Mouse (Mus musculus): ENCODE measurements at regions not wholly inside any gene's neighbourhood (a gene's known extent, or its start where the extent isn't known, plus 50 kb on each side); places are given as distances from the start of the nearest gene placed in this dataset.

GRCm38 (mm10) chr2:179007766-179008165 lies 434.5 kb upstream of the Cdh4 start:
- no peak for DNase-seq (ENCODE audit: low spot score)

- DNase-seq (ENCODE audit: low spot score) = no peak
Measured at GRCm38 (mm10) chr2:179013891-179014593, 428.2 kb upstream of the Cdh4 start.

GRCm38 (mm10) chr2:179022675-179023194 lies 419.5 kb upstream of the Cdh4 start:
- DNase-seq (ENCODE audit: low spot score) = no peak

DNA sequence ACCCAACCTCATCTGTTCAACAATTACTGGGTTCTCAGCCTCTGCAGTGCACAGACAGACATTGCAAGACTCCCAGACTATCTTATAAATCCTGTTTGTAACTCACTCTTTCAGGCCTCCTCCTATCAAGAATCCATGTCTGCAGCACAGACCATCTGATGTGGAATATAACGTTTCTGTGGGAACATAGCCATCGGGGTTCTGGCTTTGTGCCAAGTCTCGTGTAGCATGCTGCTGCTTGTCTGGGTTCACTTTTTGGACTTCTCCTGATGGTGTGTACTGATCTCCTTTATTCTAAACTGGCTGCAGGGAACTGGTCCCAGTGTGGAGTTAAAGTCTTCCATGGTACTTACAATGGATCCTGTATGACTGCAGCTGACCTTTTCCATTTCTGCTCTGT lies 418.0 kb upstream of the Cdh4 start:
- no peak for DNase-seq (ENCODE audit: low spot score)

DNA sequence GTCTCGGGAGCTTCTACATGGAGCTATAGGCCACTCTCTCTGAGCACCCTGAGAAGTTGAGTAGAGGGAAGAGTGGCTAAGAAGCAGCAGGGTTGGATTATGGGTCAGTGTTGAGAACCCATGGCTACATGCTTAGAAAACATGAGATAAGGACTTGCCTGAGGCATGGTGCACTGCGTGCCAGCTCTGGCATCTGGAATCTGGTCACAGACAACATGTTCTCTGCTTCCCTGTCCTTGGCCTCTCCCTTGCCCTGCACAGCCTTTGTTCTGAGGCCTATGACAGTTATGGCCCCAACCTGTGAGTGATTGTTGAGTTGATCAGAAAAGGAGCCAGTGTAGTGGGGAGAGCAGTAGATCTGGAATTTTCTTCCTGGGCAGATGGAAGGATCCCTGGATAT lies 409.1 kb upstream of the Cdh4 start:
- no peak for DNase-seq (ENCODE audit: low spot score)

DNA sequence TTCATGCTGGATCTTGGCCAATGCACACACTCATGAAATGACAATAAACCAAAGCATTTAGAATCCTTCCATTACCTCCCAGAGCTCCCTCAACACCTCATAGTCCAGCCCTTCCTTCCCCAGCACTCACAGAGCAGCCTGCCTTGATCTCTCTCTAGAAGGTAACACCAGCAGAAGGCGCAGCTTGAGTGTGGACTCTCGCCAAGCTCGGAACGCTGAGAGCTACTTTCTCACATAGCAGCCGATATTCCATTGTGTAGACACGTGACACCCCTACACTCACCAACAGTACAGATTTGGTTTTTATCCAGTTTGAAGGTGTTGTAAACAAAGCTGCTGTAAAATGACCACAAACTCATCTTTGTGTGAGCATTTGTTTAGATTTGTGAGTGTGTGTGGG lies 406.8 kb upstream of the Cdh4 start:
- DNase-seq (ENCODE audit: low spot score) = no peak

GRCm38 (mm10) chr2:179039697-179040096 lies 402.5 kb upstream of the Cdh4 start:
- DNase-seq (ENCODE audit: low spot score) = no peak

DNA sequence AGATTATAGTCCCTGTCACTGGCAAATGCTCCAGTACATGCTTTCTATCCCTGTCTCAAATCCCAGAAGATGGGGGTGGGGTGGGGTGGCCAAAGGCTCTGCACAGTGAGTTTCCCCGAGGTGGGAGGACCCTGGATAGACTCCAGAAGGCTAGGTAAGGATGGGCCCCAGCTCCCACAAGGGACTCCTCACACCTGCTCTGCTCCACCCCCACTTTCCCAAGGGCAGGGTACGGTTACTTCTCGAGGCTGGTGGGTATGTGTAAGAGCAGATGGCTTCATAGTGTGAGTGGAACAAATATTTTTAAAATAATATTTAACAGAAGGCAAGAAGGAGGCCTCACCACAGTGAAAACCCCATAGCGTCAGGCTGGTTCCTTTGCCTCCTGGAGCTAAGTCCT lies 398.6 kb upstream of the Cdh4 start:
- no peak for DNase-seq (ENCODE audit: low spot score)

- DNase-seq (ENCODE audit: low spot score) = no peak
Measured at GRCm38 (mm10) chr2:179045361-179045760, 396.9 kb upstream of the Cdh4 start.

GRCm38 (mm10) chr2:179054441-179054840 lies 387.8 kb upstream of the Cdh4 start:
- DNase-seq (ENCODE audit: low spot score) = no peak

DNA sequence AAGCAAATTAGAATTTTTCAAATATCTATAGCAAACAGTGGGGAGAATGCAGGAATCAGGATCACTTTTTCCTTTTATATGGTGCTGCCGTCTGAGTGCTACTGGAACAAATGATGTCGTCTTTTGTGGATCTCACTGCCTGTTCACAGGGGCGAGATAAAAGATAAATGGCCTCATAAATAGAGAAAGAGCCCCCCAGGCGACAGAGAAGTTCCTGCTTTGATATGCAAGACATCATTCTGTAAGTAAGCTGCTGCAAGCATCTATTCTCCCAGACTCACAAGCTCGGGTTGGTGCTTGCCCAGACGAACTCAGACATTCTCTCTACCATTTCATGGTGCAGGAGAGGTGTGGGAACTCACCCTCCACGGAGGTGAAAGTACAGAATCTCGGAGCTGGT lies 377.6 kb upstream of the Cdh4 start:
- DNase-seq (ENCODE audit: low spot score) = no peak

DNA sequence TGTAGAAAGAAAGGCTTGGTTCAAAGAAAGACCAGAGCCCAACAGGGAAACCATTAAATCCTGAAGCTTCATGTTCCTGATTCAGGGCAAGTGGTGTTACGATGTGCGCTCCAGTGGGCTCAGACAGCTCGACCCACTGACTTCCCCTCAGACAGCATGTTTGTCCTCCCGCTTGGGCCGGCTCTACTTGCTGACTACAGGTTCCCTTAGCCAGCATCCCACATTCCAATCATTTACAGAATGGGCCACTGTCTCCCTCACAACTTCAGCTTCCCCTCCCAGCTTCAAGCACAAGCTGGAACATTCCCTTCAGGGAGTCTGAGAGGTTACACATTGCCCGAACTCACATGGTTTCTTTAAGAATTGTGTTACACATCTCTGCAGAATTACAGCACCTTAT lies 372.7 kb upstream of the Cdh4 start:
- DNase-seq (ENCODE audit: low spot score) = no peak

GRCm38 (mm10) chr2:179070346-179070745 lies 371.9 kb upstream of the Cdh4 start:
- DNase-seq (ENCODE audit: low spot score) = peak; percentile 56

DNA sequence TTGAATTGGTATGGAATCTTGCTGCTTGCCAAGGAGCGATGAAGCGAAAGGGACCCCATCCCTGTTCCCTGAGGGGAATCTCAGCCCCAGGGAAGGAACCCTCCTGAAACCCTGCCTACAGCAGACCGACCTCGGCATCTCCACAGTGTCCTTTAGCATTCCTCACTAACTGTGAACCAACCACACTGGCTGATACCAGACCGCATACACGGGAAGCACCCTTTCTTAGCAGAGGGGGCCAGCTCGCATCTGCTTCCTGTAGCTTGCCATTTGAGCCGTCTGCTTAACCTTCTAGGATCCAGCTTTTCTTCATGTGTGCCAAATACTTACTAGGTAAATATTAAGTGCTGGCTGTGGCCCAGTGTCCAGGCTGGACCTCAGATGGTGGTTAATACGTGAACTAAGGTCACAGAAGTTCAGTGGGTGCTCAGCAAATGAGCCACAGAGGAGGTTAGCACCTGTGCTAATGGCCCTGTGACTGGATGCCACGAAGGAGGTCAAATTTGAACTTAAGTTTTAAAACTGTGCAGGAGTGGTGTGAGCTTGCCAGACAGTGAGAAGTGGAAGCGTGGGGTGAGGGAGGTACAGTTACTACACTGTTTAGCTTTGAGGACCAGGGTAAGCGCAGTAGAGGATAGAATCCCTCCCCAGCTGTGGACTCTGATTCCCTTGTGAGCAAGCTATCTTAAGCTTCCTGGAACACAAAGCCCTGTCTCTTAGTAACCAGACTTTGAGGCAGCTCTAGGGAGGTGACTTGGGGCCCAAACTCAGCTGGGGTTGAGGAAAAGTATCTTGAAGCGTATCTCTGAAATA lies 361.6 kb upstream of the Cdh4 start:
- no peak for DNase-seq (ENCODE audit: low spot score)

DNA sequence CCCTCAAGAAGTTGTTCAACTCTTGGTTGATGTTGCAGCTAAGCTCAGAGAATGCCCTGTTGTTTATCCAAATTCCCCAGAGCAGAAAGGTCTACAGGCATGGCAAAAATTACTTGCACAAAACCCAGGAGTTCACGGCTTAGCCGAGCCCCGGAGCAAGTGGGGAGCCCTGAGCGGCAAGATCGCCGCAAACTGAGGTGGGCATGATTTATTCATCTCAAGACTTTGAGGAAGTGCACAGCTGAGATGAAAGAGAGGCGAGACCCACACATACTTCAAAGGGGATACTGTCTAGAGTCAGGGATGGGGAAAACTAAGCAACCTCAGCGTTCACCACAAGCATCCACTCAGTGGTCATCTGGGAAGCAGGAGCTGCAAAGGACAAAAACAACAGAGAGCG lies 355.3 kb upstream of the Cdh4 start:
- no peak for DNase-seq (ENCODE audit: low spot score)

DNA sequence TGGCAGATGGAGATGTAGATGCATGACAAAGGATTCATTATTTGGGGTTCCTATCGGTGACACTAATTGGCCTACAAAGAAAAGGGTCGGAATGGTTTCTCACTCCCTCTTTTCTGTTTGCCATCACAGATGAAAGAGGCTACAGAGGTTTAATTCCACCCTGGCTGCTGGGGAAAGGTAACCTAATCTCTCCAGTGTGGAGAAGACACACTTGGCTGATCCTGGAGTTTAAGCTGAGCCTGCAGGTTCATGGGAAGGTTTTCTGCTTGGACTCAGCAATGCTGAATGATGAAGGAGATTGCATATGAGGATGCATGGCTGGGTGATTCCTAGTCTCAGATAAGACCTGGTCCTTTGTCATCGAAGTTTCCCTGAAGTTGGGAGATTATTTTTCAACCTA lies 350.8 kb upstream of the Cdh4 start:
- DNase-seq (ENCODE audit: low spot score) = no peak

DNA sequence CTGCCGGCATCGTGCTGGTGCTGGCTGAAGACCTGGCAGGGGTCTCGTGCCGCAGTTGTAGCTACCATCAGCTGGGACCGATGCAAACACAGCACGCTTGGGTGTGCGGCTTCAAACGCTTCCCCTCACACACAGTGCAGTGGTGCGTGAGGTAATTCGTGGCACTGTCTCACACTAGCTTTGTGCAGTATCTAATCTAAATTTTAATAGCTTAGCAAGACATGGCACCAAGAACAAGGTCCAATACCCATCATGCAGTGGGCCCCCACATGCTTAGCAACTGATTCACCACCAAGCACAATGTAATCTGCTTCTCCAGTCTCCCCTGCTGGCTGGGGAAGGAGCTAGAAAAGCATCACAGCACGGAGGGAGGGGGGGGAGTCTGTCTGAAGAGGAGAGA lies 348.2 kb upstream of the Cdh4 start:
- no peak for DNase-seq (ENCODE audit: low spot score)

DNA sequence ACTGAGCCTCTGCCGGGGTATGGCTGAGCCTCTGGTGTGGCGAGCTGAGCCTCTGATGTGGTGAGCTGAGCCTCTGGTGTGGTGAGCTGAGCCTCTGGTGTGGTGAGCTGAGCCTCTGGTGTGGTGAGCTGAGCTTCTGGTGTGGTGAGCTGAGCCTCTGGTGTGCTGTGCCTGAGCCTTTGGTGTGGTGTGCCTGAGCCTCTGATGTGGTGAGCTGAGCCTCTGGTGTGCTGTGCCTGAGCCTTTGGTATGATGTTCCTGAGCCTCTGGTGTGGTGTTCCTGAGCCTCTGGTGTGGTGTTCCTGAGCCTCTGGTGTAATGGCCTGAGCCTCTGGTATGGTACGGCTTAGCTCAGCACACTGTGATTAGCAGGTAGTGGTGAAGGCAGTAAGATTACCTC lies 346.2 kb upstream of the Cdh4 start:
- no peak for DNase-seq (ENCODE audit: low spot score)

DNA sequence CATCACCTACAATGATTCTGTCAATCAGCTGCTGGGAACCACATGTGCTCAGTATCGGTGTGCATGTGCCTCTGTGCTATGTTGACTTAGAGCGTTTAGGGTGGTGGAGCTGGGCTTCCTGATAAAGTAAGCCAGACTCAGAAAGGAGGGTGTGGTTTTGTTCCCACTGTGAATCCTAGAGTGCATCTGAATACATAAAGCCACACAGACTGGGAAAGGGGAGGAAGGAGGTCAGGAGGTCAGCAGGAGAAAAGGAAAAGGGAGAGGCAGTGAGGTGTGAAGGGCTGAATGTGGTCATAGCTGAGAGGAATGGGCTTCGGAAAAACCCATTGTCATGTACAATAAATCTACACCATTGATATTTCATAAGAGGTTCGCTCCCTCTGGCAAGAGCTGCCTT lies 345.4 kb upstream of the Cdh4 start:
- no peak for DNase-seq (ENCODE audit: low spot score)

DNA sequence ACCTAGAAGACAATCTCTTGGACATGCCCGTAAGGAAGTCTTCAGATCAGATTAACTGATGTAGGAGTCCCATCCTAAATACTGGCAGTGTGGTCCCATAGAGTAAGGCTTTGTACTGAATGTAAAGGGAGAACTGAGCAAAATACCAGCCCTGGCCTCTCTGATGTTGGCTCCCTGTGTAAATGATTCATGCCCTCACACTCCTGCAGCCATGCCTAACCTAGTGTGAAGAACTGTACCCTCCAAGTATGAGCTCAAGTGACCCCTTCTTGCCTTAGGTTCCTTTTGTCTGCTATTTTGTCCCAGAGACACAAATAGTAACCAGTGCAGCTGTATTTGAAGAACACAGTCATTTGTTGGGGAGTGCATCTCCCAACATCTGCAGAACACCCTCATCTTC lies 342.4 kb upstream of the Cdh4 start:
- DNase-seq (ENCODE audit: low spot score) = no peak

- DNase-seq (ENCODE audit: low spot score) = no peak
Measured at GRCm38 (mm10) chr2:179103114-179103513, 339.1 kb upstream of the Cdh4 start.

- no peak for DNase-seq (ENCODE audit: low spot score)
Measured at GRCm38 (mm10) chr2:179112951-179113350, 329.3 kb upstream of the Cdh4 start.

GRCm38 (mm10) chr2:179128018-179128417 lies 314.2 kb upstream of the Cdh4 start:
- no peak for DNase-seq (ENCODE audit: low spot score)

- no peak for DNase-seq (ENCODE audit: low spot score)
Measured at GRCm38 (mm10) chr2:179128432-179128831, 313.8 kb upstream of the Cdh4 start.

Measured in testis, postnatal 10 days (tissue).